Mouse (Mus musculus): ENCODE results near the gene Elp6.

DNA sequence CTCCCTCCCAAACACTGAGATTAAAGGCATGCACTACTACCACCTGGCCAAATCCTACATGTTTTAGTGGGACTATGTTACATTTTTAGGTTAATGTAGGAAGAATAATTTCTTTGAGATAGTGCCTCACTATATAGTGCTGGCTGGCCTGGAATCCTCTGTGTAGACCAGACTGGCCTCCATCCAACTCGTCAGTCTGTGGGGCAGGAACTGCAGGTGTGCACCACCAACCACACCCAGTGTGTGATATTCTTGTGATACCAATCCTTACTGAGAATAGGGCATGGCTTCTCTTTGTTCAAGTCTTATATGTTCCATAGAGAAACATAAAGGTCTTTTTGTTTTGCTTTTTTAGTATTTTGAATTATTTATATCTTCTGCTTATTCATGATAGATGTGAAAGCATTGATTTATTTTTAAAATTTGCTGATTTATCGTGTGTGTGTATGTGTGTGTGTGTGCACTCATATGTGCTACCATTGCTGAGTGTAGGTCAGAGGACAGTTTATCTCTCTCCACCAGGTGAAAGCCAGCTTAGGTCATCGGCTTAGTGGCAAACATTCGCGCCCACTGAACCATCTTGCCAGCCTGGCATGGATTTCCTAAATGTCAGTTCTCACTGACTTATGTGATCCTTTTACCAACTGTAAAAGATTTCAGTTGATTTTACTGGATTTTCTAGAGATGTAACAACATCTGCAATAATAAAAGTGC, 35.2 kb downstream of the Elp6 start:
- no peak for TF ChIP-seq GATA1 (IDR thresholded peaks at IDR 0.05; ENCODE audit: borderline replicate concordance, low read length)
- no peak for TF ChIP-seq FLI1 (IDR thresholded peaks at IDR 0.05; ENCODE audit: low read length)
